Mouse (Mus musculus): Measurements from ENCODE around the gene Tprgl.

Tprgl gene

DNA sequence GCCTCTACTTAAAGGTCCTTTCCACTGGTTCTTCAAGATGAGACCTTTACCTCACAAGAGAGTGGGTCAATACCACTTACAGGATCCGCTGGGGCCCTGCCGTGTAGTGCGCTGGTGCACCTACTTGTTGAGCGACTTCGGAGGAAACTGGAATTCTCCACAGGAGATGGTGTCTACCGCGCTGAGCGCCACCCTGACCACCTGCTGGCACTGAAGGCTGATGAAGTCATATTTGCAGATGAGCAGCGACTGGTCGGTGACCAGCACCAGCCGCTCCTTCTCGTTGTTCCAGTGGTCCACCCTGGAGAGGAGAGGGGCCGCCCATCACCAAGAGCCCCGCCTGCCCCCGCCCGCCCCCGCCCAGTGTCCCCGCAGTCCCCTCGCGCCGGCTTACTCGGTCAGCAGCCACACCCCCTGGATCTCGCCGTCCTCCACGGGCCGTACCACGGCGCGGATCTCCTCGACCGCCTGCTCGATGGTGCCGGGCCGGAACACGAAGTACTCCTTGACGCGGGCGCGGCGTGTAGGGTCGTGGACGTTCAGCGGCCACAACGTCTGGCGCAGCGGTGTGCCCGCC lies 417 bp downstream of the Tprgl start:
- DNase-seq (ENCODE audit: low read depth, low spot score), result peak; percentile 44

DNA sequence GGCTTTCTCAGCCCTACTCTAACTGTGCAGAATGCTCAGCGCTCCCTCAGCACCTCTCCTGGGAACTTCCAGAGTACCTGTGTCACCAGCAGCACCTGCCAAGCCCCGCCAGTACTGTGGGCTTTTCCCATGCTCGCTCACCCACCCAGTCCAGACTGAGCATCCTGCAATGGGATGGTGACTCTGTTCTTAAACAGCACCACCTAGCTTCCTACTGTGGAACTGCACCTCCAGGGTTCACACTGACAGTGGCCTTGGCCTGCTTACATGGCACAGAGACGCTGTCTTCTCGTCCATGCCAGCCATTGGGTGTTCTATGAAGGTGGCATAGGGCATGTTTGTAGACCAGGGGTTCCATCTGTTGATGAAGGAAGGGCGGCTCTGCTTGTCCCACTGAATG lies 1.5 kb downstream of the Tprgl start:
- peak; percentile 91 for DNase-seq (ENCODE audit: low read depth, low spot score)

DNA sequence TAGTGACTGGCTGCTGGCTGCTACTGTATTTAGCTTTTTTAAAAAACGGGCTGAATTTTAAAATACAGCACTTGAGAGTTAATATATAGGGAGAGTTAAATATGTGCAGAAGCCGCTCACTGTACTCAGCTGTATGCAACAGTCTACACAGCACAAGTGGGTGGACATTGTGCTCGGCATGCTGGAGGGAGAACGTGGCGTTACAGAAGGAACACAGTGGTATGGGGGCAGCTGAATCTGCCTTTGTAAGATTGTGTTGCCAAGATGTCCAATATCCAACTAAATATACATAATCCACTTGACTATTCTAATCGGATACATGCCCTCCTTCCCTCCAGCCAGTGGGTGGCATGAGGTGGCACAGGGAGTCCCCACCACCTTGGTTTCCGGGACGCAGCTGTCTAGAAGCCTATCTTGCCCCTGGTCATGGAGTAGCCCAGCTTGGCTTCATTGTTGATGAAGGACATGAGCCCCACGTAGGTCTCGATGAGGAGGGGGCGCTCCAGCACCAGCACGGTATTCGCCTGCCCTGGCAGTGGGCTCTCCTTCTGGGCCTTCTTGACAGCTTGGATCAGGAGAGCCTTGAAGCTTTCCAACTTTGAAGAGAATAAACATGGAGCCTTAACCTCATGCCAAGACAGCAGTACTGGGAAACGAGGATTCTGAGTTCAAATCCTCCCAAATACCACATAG lies 2.4 kb downstream of the Tprgl start:
- no peak for DNase-seq (ENCODE audit: low read depth, low spot score)

DNA sequence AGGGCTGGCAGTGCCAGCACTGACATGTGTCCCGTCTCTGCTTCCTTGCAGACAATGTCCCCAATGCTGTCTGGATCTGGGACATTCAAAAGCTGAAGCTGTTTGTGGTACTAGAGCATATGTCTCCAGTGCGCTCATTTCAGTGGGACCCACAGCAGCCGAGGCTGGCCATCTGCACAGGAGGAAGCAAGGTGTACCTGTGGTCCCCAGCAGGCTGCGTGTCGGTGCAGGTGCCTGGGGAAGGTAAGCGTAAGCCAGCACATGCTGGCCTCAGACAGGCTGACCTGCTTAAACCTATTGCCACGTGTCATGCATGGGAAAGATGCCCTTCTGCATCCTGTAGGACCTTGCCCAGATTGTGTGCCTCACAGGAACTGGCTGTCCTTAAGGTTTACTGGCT lies 4.4 kb downstream of the Tprgl start:
- no peak for DNase-seq (ENCODE audit: low read depth, low spot score)

DNA sequence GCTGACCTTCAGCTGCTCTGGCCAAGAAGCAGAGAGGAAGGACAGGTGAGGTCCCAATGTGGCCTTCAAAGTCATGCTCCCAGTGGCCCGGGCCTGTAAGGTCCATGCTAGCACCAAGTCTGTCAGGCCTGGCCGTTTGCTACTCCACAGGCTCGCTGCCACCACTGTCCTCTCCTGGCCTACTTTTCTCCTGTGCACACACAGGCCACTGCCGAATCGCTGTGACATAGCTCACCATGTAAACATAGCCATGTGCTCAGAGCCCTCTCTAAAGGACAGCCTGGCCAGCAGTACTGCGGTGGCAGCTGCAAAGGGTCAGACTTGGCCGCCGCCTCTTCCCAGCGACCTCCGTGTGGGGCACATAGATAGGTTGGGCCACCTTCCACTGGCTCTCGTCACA lies 6.4 kb downstream of the Tprgl start:
- DNase-seq (ENCODE audit: low read depth, low spot score), result no peak

DNA sequence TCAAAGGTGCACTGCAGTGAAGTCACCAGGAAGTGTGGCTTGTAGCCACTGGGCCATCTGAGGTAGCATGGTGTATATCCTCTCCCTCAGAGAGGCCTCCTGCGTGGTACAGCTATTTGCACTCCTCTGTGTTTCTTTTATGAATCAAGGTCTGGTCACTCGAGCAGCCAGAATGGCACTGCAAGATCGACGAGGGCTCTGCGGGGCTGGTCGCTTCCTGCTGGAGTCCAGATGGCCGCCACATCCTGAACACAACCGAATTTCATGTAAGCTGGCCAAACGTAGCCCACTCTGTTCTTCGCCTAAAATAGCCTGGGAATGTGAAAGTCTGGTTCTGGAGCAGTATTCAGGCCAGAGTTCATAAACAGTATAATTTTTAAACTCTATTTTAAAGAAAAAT lies 14.1 kb downstream of the Tprgl start:
- no peak for DNase-seq (ENCODE audit: low read depth, low spot score)

DNA sequence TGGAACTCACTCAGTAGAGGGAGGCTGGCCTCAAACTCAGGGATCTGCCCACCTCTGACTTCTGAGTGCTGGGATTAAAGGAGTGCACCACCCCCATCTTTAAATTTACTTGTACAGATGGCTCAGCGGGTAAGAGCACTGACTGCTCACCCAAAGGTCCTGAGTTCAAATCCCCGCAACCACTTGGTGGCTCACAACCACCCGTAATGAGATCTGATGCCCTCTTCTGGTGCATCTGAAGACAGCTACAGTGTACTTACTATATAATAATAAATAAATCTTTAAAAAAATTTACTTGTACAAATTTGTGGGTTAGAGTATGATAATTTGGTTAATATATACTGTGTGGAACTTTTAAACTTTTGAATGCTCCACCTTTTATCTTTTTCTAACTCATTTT lies 15.8 kb downstream of the Tprgl start:
- DNase-seq (ENCODE audit: low read depth, low spot score), result no peak

DNA sequence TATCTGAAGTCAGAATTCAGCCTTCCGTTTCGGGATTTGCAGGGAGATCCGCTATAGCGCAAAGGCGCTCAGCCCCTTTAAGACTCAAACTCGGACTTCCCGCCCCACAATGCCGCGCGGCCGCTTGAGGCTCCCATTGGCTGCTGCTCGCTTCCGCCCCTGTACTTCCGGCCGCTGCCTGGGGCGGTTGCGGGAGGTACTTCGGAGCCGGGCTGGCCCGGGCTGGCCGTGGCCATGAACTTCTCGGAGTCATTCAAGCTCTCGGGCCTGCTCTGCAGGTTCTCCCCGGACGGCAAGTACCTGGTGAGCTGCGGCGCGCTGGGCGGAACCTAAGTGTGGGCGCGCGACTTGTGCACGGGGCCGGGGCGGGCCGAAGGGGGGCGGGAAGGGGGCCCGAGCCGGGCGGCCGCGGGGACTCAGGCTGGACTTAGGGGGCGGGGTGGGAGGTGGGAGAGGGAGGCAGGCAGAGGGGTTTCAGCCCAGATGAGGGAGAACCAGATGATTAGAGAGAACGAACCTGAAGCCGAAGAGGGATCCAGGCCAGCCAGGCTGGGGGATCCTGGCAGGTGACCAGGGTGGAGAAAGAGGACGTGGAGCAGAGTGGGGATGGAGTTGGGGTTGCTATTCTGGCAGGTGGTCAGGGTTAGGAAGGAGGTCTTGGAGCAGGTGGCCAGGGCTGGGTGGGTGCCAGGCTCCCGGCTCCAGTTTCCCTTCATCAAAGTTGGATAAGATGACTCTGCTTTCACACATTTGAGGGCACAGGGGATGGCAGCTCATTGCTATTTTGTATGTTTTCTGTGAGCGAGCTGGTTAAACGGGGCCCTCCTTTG lies 18.0 kb downstream of the Tprgl start, which contains the start of gene Wrap73:
Gene Wrap73, plus strand, starts transcription at position 162 of the 830 bp plus-strand sequence.
- peak; percentile 93 for DNase-seq (ENCODE audit: low read depth, low spot score)

DNA sequence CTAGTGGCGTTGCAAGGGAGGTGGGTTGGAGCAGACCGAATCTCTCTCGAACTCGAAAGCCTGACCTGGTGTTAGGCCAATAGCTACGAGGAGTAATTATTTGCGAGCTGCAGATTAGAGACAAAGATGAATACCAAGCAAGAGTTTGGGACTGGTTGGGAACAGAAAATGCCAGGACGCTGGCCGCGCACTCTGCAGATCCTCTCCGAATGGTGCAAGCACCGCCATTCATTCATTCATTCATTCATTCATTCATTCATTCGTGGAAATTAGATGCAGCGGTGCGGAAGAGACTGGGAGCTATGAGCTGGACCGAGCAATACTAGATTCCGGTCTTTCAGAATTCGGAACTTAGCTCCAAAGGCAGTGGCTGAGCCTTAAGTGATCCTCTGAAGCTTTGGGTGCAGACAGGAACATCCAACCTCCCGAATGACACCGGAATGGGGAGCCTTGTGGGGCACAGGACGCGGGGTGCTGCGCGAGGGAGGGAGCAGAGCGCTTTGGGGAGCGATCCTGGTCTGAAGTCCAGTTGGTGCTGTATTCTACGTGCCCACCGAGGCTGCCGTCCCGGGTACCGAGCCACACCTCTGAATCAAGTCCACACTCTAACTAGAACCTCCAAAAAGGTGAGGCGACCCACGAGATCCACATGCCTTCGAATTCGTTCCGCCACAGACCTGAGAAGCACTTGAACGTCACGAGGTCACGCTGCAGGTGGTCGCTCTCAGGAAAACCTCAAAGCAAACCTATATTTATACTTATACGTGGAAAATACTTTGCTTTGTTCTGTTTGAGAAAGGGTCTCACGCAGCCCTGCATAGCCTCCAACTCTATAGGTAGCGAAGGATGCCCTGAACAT lies 19.2 kb downstream of the Tprgl start:
- peak; percentile 39 for DNase-seq (ENCODE audit: low read depth, low spot score)

DNA sequence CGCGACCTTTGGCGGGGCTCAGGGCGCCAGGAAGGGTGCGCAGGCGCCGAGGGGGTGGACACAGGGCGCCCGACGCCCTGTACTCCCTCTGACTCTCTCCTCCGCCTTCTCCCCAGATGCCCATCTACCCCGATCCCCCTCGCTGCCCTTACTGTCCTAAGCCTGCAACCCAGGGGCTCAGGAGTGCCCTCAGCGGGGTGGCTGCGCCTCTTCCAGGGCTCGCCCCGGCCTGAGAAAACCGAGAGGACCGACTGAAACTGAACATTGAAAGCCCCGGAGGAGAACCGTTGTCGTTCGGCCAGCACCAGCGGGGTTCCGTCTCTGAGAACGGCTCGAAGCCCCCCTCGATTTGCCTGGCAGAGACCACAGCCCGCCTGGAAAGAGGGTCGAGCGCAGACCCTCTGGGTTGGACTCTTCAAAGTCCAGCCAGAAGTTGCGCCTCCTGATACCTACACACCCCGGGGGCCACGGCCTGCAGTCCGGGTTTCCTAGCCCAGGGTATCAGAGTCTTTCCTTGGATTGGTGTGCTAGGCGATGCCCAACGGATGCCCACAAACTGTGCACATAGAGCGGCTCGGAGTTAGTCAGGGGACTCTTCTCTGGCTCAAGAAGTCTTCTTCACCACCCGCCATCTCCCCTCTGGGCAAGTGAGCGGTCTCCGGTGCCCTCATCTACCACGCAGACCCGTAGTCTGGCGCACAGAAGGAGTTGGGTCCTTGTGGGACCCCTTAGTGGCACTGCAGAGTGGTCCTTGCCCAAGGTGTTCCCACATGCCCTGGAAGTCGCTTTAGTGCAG lies 20.1 kb downstream of the Tprgl start:
- DNase-seq (ENCODE audit: low read depth, low spot score), result peak; percentile 29

DNA sequence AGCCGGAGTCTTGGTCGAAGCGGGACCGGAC lies 20.5 kb downstream of the Tprgl start, which contains the start of gene Trp73:
Gene Trp73, minus strand, starts transcription at position 27 of the 31 bp plus-strand sequence.
- no peak for DNase-seq (ENCODE audit: low read depth, low spot score)

DNA sequence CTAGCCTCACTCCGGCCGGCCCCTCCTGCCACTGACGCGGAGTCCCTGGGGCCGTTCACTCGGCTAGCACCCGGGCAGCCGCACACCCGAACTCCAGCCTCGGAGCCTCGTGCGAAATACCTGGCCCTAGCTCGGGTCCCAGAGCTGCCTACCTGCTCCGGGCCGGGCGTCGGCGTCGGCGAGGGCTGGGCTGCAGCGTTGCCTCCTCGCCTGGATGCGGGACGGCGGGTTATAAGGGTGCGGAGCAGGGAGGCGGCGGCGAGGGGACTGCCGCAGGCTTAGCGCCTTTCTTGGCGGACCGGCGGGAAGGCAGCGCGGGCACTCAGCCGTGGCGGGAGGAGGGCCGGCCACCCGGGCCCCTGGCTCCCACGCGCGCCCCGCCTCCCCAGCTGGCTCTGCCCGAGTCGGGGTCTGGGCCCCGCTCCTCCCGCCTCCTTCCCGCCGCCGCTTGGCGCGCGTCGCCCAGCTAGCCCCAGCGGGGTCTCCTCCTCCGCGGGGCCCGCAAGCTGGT lies 20.7 kb downstream of the Tprgl start:
- DNase-seq (ENCODE audit: low read depth, low spot score), result peak; percentile 41

DNA sequence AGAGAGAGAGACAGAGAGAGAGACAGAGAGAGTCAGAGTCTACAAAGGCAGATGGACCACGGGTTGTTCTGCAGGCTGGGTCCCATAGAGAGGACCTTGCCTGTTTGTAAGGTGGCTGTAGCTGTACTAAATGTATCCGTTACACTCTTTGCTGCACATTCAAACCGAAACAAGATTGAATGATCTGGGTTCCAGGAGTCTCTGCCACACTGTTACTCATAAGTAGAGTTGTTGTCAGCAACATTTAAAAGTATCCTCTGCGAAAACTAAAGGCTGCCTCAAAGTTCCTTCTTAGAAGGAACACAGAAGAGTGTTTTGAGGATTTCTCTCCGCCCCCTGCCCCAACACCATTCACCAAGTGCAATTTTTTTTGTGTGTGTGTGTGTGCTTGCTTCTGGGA lies 23.3 kb downstream of the Tprgl start:
- peak; percentile 30 for DNase-seq (ENCODE audit: low read depth, low spot score)

DNA sequence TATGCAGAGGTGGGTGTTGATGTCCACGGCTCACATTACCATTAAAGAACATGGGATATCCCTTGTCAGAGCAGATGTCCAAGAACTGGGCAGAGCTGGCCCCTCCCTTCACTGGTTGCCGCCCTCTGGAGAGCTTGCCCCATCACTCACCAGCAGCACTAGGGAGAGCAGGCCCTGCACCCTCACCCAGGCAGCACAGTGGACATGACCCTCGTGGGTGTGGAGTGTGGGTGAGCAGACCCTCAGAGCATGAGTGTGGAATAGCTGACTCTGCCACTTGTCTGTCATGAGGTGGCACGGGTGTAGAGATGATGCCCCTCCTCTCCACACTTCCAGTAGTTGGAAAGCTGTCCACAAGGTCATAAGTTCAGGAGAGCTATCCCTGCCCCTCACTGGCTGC lies 25.7 kb downstream of the Tprgl start:
- DNase-seq (ENCODE audit: low read depth, low spot score), result no peak

DNA sequence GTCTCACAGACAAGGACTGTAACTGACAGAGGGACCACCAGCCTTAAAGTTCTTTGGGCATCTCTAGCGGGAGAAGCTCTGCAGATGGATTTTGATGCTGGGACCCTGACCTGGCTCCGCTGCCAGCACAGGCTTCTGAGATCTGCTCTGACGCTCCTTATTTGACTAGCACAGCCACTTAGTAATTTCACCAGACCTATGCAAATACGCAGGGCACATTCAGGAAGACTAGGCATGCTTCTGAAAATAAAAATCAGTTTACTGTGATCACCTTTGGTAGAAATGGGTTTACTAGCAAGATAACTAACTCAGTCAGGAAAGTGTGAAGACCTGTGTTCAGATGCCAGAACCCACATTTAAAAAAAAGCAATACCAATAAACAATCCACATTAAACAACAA lies 28.6 kb downstream of the Tprgl start:
- DNase-seq (ENCODE audit: low read depth, low spot score), result no peak

DNA sequence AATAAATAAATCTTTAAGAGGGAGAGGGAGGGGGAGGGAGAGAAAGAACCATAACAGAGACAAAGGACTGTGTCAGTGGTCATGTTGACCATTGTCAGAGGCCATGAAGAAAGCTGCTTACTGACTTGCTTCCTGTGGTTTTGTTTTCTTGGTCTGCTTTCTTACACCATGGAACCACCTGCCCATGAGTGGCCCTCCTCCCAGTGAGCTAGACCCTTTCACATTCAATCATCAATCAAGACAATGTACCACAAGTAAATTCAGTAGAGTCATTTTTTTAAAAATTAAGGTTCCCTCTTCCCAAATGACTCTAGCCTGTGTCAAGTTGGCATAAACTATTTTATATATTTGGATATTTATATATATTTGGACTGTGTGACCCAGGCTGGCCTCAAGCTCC lies 30.5 kb downstream of the Tprgl start:
- DNase-seq (ENCODE audit: low read depth, low spot score), result no peak

DNA sequence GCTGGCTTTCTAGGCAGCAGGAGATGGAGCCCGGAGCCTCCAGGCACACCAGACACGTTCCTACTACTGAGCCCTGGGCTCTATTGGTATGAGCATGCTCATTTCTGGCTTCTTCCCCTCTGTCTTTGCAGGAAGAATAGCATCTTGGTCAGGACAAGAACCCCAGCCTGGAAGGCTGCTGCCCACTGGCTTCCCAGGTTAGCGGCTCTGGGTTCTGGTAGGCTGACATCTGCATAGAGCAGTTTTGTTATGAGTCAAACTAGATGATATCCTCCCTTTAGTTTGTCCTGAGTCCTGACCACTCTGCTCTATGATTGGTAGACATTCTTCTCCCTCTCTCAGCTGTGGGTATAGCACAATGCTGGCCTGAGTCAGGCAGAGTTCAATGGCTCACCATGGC lies 33.2 kb downstream of the Tprgl start:
- DNase-seq (ENCODE audit: low read depth, low spot score), result no peak

DNA sequence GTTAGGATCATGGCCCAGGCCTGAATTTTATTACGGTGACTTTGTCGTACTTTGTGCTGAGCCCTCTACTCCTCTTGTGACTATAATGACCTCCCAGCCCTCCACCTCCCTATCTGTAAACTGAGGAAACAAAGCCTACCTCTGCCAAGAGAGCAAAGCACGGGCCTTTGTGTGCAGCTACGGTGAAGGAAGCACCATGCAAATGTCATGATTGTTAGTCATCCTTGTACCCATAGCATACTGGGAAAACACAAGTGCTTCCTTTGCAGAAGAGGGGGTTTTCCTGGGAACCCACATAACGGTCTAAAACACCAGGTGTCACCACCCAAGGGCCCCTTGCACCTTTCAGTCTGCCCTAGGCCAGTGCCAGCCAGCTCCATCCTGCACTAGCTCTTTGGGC lies 35.3 kb downstream of the Tprgl start:
- no peak for DNase-seq (ENCODE audit: low read depth, low spot score)

DNA sequence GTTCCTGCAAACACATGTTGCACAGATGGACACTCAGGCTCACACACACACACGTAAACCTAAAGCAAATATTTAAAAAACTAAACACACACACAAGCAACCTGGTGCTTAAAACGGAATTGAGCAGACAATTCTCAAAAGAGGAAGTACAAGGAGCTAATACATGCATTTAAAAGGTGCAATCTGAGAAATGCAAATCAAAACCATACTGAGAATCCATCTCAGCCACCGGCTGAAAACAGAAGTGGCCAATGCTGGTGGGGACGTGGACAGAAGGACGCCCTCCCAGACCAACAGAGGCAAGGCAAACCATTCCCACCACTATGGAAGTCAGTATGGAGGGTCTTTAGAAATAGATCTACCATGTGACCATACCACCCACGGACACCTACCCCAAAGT lies 36.9 kb downstream of the Tprgl start:
- DNase-seq (ENCODE audit: low read depth, low spot score), result no peak

DNA sequence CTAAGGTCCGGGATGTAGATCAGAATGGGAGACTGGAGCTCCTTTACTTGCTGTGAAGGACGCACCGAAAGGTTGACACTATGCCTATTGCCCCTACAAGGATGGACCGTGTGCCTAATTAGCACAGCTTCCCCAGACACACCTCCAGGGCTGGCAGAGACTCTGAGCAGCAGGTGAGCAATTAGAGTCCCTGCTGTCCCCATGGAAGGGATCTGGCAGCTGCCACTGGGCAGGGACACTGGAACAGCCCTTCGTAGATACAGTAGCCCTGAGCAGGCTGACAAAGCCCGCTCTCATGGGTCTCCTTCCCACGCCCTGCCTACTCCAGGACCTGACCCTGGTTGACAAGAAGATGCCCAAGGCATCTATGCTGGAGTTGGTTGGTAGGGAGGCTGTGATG lies 38.1 kb downstream of the Tprgl start:
- no peak for DNase-seq (ENCODE audit: low read depth, low spot score)

DNA sequence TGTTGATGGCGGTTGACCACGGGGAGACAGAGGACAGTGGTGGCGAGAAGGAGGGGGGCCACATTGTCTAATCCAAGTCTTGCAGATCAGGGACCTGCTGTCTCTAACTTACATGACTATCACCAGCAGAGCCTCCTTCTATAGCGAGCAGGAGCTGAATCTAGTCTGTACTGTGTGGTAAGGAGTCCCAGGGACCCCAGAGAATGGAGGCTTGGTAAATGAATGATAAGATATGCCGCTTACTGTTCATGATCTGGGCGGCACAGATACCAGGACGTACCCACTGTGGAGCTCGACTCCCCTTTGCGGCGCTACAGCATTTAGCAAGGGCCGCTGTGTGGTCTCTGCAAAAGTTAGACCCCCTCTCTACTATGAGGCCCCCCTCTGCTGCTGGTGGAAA lies 38.7 kb downstream of the Tprgl start:
- DNase-seq (ENCODE audit: low read depth, low spot score), result no peak

DNA sequence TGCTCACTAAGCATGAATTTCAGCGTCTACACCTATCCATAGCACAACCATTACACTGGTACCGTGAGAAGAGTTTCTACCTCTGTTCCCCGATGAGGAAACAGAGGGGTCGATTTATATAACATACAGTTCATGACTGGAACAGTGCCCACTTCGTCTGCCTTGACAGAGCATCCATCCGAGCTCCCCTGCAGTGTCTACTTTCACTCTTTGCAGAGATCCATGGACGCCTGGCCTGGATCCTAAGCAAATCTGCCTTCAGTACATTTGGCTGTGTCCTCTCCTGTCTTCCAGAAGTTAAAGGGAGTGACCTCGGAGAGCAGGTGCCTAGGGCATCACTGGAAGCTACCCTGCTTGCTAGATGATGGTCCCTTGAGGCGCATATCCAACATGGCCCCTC lies 41.3 kb downstream of the Tprgl start:
- no peak for DNase-seq (ENCODE audit: low read depth, low spot score)

Measured in CD4-positive, CD25-positive, alpha-beta regulatory T cell, adult 2 months (primary cell).